Mouse (Mus musculus) ovary, postnatal 36 days (tissue): ENCODE results near the gene Cdk15.

Experiments used
- DNase-seq: peaks from one replicate; pipeline ENCODE4 v3.0.0; 2022; ENCODE audit warnings: low spot score, mixed read lengths

Cdk15 gene

DNA sequence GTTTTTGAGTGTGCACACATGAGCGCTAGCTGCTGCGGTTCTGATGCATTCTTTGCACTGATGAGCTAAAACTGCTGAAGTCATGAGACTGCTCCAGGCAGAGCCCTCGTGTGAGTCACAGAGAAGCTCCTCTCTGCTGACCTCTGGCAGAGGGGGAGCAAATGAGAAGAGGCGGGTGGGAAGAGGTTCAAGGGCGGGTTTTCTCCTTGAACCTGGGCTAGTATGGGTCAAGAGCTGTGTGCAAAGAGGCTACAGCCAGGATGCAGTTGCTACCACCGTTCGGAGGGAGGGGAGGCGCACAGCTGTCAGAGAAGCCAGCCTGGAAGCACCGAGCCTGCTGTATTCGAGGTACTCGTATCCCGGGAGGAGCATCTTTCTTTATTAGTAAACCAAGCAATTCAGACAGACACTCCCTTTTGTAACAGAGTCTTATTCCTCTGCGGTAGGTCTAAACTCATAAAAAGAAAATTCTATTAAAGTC lies at the start of gene Cdk15:
Cdk15 (plus strand) TSS at position 156 of the 481 bp plus-strand sequence.
- DNase-seq = peak; percentile 7

DNA sequence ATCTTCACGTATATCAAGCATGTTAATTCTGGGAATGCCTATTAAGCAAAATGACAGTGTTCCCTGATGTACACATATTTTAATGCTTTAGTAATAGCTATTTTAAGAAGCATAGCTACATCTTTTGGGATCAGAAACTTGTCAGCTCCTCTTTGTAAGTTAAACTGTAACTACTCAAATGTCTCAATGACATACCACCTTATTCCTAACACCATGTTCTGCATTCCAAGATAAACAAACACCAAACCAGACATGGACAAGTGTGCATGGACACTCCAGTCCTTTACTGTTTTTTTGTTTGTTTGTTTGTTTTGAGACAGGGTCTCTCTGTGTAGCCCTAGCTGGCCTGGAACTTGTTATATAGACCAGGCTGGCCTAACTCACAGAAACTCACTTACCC lies 48.4 kb upstream of the Cdk15 start:
- no peak for DNase-seq

DNA sequence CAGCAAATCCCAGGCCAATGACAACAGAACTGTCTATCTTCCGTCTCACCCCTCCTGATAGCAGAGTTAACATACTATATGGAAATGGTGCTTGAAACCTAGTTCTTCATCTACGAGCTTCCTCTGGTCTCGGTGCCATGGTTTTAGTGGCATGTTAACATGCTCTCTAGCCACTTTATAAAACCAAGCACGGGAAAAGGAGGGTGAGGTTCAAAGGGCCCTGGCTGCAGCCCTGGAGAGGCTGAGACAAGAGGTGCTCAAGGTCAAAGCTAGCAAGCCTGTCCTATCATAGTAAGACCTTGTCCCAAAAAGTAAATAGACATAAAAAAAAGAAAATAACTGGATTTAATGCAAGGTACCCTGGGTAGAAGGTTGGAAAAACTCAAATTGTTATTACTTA lies 45.1 kb upstream of the Cdk15 start:
- DNase-seq = no peak

DNA sequence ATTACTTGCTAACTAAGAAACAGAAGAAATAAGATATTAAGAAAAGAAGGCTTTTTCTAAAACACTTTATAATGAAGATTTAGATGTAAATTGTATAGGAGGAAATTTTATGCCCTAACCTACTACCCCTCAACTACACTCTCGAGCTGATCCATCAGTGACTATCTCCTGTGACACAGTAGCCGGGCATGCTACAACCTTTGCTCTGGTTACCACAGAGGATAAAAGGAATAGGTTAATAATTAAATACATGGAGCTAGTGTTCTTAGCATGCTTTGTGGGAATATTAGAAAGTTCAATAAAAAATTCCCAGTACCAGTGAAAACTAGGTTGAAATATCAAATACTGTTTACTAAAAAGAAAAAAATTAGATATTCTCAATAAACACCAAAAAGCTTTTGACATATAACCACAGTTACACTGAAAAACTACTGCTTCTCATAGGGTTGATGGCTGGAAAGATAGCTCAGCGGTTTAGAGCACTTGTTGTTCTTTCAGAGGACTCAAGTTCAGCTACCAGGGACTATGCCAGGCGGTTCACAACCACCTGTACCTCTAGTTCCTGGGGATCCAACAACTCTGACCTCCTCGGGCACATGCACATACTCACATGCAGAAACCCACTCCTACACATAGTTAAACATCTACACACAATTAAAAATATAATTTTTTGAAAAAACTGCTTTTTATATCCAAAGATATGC lies 44.5 kb upstream of the Cdk15 start:
- no peak for DNase-seq

DNA sequence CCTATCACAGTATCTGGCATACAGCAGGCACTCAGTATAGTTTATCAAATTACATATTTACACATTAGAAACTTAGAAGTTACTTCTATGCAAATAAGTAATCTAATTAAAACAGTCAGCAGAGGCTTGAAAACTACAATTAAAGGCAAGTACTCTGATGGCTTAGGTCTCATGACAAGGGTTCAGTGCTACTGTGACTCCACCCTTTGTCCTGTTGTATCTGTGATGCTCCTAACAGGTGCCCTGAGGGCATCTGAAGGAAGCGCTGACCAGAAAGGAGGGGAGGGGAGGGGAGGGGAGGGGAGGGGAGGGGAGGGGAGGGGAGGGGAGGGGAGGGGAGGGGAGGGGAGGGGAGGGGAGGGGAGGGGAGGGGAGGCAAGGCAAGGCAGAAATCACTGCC lies 43.8 kb upstream of the Cdk15 start:
- DNase-seq = no peak

DNA sequence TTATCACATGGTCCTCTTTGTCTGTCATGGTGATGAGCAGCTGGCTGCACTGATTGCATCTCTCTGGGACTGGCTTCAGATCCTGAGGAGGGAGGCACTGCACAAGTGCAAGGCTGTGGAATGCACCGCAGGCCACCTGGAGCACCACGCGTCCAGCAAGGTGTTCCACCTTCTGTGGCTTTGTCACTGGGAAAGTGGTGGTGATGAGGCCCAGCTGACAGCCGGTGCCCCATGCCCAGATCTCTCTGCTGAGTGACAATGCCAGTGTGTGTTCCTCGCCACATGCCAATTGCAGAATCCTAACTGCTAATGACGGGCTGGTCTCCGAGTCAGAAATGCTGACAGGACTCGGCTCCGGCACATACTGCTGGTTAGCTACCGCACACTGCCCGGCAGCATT lies 41.3 kb upstream of the Cdk15 start:
- no peak for DNase-seq

DNA sequence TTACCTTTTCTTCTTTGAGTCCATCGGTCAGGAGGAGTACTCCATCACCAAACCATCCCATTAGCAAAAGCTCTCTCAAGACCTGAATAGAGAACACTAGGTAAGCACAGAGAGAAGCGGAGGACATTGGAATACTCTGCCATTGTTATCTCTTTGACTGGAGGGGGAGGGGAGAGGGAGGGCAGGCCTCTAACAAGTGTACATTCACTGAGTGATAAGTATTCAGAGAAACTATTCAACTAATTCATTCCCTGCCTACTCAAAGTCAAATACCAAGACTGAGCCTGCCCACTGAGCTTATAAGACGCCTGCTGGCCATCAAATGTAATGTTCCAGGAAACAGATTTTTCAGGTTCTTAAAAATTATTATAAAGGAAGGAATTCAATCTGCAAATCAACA lies 36.3 kb upstream of the Cdk15 start:
- DNase-seq = no peak

DNA sequence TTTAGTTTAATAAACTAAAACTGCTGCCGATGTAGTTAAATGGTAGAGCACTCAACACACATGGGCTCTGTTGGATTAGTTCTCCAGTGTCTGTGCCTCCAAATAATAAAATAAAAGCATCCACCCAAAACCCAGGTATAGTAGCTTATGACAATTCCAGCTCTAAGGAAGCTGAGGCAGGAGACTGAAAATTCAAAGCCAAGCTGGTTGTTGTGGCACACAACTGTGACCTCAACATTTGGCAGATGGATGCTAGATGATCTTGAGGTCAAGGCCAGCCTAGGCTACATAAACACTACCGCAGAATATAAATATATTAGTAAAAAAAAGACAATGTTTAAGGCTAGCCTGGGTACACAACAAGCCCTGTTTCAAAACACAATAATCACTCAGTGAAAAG lies 35.1 kb upstream of the Cdk15 start:
- DNase-seq = no peak

DNA sequence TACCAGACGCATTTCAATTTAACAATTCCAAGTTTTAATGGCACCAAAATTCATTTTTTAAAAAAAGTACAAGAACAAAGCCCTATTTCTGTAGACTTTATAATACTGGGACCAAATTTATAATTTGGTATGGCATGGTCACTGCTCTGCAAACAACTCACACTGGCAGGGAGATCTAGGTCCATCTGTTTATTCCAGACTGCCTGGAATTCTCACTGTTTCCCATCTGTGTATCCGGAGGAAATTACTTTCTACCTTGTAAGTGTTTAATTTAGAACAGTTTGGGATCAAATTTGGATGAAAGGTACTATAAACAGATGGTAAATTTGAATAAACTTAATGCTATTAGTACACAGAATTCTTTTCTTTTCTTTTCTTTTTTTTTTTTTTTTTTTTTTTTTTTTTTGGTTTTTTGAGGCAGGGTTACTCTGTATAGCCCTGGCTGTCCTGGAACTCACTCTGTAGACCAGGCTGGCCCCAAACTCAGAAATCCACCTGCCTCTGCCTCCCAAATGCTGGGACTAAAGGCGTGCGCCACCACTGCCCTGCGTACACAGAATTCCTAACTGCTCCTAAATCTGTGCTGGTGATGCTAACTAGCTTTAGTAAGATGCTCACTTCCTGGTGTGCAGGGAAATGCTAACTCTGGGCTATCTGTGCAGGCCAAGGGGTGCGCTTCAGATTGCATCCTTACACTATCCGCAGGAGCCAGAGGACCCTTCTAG lies 34.4 kb upstream of the Cdk15 start:
- DNase-seq = no peak

DNA sequence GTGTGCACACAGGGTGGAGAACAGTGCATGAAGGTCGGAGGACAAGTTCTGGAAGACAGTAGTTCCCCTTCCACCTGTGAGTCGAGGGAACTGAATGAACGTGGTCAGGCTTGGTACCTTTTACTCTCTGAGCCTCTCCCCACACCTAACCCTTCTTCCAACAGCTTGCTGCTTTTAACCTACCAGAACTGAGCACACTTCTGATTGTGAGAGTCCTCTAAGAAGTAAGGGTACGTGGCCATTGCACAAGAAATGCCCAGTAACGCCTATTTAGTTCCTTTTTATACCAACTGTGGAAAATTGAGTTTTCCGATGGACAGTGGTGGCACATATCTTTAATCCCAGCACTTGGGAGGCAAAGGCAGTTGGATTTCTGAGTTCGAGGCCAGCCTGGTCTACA lies 28.2 kb upstream of the Cdk15 start:
- no peak for DNase-seq

DNA sequence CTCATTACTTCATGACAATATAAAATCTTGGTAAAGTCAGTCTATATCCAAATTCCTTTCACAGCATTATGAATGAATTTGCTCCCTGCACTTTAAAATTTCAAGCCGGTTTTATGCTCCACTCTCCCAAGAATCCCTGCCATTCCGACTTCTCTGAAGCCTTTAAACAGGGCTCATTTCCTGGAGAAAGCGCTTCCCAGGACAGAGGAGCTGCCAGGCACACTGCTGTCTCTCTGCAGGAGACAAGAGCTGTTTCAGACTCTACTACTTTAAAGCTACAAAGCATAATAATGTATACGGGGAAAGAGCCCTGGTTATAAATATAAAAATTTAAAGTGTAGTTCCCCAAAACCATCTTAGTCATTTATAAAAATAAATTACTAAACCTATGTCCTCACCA lies 27.5 kb upstream of the Cdk15 start:
- no peak for DNase-seq

DNA sequence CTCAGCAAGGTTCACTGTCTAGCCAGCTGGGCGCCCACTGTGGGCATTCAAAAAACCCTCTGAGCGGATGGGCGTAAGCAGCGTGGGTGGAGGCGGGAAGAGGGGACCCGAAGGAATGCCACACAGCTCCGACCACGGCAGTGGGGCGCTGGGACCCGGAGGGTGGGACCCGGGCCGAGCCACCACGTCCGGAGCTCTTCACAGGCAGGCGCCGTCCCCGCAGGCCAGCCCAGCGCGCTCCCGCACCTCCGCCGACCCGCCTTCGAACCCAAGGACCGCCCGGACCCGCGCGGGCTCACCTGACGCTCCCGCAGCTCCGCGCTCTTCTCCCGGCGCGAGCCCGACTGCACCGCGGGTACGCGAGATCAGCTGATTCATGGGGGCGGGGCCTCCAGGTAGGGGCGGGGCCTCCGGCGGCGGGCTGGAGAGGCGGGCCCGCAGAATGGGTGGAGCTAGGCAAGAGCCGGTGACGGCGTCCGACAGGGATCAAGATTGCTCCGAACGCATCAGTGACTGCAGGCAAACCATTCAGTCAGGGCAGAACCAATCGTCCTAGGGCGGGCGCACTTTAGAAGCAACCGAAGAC lies 19.8 kb upstream of the Cdk15 start, which contains the start of gene Als2:
Als2 (minus strand) TSS at position 376 of the 586 bp plus-strand sequence.
- DNase-seq = peak; percentile 99

DNA sequence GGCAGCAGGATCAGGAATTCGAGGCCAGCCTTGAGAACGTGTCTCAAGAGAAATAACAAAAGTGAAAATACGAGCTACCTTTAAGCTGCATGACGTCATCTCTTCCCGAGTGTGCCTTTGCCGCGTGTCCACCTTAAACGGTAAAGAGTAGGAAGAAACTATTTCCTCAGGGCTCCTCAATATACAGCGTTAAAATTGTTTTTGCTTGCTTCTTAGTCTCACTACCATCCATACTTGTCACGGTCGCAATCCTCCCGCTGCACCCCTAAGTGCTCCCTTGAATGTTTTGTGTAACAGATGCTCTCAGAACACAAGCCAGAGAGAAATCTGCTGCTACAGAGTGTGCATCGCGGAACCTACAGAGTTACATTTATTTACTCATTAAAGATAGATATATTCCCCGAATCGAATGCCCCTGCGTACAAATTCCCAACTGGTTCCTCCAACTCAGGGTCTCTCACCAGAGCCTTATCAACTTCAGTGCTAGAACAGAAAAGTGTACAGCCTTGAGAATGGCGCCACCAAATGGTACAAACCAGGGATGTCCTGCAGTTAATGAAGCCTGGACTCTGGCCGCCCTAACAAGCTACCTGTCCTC lies 19.0 kb upstream of the Cdk15 start:
- peak; percentile 54 for DNase-seq

DNA sequence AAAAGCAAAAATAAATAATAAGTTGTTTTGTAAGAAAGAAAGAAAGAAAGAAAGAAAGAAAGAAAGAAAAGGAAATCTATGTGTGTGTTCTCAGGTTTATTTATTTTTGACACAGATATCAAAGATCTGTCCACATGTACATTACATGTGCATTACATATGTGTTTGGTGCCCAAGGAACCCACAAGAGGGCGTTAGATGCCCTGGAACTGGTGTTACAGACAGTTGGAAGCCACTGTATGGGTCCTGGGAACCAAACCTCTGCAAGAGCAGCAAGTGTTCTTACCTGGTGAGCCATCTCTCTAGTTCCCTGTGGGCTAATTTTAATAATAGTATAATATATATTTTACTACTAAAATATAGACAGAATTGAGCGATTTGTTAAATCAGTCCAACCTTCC lies 12.9 kb upstream of the Cdk15 start:
- DNase-seq = no peak

DNA sequence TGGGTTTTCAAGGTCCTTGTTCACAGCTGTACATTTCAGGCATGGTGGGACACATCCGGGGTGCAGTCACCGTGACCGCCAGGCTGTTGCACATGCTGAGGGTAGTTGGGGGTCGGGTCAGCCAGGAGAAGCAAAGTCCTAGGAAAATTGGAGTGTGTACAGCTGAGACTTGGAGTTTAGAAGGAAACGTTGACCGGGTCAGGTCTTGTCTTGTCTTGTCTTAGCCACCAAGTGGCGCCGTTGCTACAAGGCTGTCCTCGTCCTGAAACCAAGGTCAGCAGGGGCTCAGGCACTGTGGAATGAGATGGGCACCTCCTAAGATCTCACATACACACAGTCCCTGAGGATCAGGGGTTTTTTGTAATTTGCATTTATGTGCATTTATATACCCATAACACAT lies 9.1 kb upstream of the Cdk15 start:
- DNase-seq = peak; percentile 60

DNA sequence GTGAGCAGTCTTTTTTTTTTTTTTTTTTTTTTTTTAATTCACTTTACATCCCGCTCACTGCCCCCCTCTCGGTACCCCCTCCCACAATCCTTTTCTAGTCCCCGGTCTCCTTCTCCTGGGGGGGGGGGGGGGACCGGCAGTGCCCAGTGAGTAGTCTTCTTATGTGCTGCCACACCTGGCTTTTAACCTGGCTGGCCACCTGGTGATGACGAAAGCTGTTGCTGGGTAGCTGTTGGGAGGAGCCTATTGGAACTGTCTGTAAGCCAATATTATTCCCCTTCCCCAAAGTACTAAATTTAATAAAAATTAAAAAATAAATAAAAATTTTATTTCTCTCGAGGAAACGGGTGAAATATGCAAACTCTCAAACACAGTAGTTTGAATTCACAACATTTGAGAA lies 3.9 kb upstream of the Cdk15 start:
- DNase-seq = peak; percentile 8

DNA sequence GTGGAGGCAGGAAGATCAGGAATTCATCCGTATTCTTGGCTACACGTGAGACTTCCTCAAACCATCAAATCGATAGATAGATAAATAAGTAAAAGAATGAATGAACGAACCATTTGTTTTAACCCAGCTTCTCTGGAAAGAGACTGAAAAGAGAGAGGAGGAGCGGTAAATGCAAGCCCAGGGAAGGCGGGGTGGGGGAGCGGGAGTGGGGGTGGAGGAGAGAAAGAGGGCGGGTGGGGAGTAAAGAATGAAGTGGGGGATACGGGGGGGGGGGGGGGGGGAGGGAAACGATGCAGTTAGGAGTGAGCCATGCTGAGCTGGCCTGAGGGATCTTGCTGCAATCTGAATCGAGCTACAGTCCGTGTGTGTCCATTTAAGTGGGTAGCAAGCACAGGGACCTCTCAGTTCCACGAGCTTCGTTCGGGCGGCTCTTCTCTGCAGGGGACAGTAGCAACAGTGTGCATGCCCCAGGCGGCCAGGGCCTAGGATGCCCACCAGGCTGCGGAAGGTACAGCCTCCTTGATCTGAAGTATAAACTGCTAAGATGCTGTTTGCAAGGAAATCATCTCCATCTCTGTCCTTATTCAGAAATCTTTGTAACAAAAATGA lies 3.3 kb upstream of the Cdk15 start:
- DNase-seq = no peak

DNA sequence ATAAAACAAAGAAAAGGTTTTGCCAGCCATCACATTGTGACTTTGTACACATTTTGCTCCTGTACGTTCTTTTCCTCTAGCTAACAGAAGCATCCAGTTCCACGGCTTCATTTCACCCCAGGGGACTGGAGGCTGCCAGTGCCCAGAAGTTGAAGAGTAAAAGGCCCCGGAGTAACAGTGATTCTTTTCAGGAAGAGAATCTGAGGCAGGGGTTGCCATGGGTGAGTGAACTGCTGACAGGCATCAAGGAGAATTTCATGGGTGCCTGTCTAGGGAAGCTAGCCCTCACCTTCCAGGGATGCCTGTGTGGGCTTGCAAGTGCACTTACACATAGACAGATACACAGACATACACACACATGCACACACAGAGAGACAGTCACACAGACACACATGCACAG lies 1.0 kb downstream of the Cdk15 start:
- no peak for DNase-seq

DNA sequence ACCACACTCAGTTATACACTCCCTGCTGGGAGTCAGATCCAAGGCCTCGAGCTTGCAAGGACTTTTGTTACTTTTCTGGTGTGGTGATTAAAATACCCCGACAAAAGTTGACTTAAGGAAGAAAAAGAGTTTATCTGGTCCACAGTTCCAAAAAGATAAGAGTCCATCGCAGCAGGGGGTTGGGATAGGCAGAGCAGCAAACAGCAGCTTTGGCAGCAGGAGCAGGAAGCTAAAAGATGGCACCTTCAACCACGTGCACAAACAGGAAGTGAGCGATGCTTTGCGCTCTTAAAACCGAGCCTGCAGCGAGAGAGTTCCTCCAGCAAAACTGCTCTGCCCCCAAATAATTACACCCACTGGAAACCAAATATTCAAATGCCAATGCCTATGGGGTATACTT lies 12.2 kb downstream of the Cdk15 start:
- no peak for DNase-seq

DNA sequence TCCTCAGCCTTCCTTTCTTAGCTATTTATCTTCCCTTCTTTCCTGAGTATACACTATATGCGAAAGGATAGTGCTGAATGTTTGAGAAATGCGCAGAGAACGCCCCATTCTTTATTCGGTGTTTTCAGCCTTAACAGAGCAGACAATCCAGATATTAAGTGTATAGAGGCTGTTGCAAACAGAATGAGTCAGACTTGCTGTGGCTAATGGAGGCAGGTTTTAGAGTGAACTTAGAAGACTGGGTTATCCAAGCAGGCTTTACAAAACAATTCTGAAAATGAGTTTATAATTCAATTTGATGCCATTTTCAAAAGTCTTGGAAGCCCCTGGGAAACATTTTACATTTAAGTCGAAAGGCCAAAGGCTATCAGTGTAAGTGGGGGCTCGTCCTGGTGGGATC lies 12.8 kb downstream of the Cdk15 start:
- no peak for DNase-seq

DNA sequence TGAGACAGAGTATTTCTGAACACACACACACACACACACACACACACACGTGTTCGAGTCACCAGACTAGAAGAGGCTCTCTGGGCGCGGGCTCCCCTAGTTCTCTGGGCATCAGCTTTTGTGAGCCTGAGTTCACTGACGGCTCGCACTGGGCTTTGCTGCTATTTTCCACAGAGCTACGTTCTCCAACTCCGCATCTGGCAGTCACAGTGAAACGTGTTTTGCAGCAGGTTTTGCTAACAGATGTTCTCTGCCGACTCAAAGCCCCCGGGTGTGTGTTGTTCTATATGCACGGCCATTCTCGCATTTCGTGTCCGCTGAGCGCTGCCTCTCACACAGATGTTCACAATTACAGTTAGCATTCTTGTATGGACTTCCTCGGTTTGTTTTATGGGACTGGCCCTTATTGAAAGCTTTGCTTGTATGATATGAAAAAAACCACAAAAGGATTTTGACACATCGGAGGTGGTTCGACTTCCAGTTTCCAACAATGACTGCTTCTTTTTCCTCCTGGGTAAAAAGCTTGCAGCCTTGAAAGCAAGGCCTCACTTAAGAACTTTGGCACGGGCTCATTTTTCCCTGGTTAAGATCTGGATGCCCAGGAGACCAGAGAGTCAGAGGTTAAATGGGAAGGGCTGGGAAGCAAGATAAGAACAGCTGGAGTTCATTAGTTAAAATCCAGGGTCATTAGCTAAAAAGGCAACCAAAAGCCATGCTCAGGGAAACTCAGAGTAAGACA lies 13.4 kb downstream of the Cdk15 start:
- peak; percentile 8 for DNase-seq

DNA sequence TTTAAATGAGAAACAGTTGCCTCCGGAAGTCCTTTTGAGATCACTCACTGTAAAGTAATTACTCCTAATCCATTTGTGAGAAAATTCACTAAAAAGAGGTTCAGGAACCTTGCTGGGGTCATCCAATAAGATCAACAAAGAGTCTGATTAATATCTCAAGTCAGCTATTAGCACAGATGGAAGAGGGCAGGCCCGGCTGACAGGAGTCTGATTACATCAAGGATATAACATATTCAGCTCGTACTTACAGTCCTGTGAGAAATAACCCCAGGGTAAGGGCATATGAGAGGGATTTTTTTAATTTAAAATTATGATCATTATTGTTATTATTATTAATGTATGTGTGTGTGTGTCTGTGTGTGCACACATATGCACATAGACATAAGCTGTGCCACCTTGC lies 15.5 kb downstream of the Cdk15 start:
- no peak for DNase-seq
